Mouse (Mus musculus) left cerebral cortex, postnatal 14 days (tissue): ENCODE measurements around the gene Cnnm1. TPM values are rescaled to one million over a fixed set of nuclear protein-coding genes. Genes with fewer than 3 reads are reported as not detected.
A peak's percentile ranks its signal among the peaks of the same experiment; 100 is the strongest.
"Not testable (repeated sequence)": the region's sequence is repeated elsewhere in the genome, so short reads cannot be mapped to it uniquely, and the experiment has no call there.

ENCODE experiments used
- DNase-seq, 2 experiments: peaks; one replicate each; pipeline ENCODE4 v3.0.0; 2021 to 2022; ENCODE audit warnings: low spot score in 2 of 2, mixed read lengths in 1 of 2
- intact Hi-C: fragments of 180-260 bp; cut with DNase I; formaldehyde crosslinking; loops from one replicate; pipeline ENCODE4 v1.15.1; 2025
- total RNA-seq, 2 experiments: library from RNA; stranded (reverse); gene quantifications; 2 replicates each; pipeline ENCODE4 v1.2.3; 2021

Cnnm1 gene
- total RNA-seq, 2 experiments from 2014 or later: 73.1 to 76.9 TPM

DNA sequence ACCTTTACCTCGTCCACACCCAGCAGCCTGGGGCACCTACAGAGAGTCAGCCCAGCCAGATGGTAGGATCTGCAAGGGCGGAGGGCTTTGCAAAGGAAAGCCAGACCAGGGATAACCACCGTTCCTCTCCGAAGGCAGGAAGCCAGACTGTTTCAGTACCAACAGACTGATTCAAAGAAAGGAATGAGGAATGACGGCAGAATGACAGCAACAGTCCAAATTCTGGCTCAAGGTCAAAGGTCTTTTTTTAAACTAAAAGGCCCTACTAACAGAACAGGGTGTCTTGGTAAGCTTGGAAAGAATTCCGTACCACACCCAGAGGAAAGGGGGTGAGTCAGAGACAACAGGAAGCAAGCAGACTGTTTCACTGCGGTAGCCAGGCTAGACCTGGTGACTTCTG is 58.6 kb downstream of the Cnnm1 start:
- DNase-seq: no peak
- intact Hi-C loops: no loop called here

DNA sequence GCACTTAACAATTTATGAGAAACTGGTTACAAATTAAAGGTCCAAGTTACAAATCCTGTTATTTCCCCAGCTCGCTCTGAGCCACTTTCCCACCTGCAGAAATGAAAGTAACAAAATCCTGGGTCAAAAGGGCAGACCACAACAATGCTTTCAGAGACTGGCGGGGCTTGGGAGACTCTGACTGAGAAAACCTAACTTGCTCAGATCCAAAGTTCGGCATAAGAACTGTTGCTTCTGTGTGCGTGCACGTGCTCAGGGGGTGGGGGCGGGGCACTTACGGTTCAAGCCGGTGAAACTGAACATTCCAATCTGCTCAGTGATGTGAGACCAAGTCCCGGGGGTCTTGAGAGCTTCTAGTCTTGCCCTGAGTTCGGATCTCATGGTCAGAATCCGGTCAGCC is 62.4 kb downstream of the Cnnm1 start:
- intact Hi-C loops: no loop called here
- no peak for DNase-seq

DNA sequence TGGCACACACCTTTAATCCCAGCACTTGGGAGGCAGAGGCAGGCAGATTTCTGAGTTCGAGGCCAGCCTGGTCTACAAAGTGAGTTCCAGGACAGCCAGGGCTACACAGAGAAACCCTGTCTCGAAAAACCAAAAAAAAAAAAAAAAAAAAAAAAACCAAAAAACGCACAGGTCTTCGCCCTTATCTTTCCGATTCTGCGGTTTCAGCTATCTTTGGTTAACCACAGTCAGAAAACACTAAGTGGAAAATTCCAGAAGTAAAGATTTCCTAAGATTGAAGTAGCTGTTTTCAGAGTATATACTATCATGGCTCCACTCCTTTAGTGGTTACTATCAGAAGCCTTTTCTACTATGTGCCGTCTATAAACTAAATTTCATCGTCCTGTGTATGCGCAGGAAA is 63.4 kb downstream of the Cnnm1 start:
- intact Hi-C loops, DNase-seq: not testable (repeated sequence)

DNA sequence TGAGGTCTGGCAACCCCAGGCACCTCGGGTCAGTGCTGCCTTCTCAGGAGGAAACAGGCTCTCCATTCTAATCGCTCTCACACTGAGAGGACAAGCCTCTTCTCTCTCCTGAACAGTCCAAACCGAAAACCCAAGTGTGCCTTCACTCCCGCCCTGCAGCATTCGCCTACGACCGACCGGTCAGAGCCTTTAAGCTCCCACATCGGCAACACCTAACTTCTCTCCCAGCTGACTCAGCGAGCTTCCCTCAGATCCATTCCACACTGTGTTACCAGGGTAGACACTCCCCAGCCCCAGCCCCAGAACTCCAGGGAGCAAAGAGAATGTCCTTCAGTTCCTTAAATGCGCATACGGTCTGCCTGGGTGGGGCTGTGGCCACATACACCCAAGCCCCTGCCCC is 65.2 kb downstream of the Cnnm1 start:
- no peak for DNase-seq
- intact Hi-C loops: no loop called here

DNA sequence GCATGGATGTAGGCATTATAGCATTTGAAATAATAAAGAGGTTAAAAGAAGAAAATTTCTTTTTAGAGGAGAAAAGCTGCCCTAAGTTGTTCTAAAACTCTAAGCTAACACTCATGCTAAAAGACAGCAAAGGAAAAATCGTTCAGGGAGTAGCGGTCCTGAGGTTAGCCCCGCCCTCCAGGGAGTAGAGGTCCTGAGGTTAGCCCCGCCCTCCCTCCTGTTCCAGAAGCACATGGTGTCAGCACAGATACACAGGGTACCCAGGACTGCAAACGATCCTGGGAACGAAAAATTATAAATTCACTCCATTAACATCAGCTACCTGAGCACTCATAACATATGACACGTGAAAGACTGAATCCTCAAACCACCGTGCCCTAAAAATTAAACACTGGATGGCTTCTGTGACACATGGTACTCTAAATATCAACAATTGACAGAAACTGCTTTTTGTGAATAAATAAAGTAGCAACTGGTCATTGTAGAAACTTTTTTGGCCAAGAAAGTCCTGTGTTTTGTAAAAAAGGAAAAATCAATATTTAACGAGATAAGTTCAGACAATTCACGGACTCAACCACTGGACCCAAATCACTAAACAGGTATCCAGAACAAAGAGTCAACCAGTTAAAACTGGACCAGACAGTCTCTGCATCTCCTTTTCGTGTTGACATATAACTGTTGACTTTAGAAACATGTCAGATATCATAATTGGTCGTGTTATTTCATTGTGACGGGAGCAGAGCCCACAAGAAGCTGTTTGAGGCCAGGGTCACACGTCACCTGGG is 70.4 kb downstream of the Cnnm1 start:
- no peak for DNase-seq
- intact Hi-C loops: no loop called here

DNA sequence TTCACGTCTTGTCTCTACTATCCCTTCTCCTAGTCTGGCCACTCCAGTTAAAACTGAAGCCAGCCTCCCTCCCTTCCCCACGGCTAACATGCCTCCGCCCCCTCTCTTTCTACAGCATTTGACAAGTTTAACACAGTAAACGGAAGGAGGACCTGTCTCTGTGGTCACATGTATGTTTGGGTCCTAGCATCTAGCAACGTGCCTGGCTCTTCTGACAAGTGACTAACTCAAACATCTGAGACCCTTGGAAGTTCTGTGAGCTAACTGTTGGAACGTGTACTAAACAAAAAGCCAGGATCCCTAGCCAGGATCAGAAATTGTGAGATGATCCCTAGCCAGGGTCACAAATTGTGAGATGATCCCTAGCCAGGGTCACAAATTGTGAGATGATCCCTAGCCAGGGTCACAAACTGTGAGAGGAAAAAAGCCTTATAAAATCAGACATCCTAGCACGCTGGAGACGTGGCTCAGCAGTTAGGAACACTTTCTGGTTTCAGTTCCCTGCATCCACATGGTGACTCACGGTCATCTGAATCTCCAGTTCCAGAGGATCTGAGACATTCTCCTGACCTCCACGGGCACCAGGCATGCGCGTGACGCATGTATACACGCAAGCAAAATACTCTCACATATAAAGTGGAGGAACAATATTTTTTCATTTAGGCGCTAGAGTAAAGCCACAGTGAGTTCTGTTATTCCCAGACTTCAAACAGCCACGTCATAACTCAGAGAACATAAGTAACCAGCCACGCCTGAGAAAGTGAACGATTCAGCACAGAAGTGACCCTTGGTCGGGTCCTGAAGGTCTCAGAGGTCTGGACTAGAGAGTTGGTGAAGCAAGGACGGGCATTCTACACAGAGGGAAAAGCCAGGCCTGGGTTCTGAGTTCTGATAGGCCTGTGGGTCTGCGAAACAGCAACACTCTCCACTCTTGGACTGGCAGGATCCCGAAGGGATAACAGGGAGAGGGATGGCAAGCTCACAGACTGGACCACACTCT is 71.7 kb downstream of the Cnnm1 start:
- intact Hi-C loops: no loop called here
- no peak for DNase-seq

DNA sequence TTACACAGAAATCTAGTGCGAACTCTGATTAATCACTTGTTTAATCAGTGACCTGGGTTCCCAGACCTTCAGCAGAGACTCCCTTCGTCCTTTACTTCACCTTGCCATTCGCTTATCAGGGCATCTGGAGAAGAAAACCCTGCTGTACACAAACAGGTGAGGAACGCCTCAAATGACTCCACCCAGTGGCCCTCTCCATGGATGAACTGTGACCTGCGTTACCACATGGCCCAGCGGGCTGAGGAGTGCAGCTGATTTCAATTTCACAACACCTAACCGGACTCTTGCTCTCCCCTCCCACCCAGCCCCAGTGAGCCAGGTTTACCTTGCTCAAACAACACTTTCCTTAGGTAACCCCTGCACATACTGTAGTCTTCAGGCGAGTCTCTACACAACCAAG is 73.6 kb downstream of the Cnnm1 start:
- no peak for DNase-seq
- intact Hi-C loops: no loop called here

DNA sequence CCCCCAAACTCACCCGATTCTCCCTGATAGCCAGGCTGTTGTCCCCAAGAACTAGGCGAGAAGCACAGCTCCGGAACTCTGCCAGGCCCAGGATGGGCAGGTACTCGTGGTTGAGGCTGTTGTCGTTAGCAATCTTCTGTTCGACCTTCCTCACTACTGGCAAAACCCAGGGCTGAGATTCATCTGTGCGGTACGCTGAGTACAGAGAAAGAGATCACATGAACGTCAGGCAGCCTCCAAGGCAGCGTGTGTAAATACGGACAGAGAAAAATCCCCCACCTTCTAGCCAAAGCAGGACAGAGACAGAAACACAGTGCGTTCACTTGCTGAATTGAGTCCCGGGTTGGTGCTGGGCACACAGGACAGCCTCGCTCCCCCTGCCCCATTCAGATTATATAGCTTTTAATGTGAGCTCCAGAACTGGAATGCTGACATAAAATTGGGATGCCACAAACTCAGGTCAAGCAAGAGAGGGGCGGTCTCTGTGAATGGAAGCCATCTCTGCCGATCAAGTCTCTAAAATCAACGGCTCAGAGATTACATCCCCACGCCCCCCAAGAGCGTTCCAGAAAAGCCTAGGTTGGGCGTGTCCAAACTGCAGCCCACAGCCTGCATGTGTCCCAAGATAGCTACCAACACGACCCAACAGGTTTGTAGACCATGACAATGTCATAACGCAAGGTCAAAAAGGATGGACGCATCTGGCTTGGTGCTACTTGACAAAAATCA is 75.6 kb downstream of the Cnnm1 start:
- DNase-seq: no peak
- intact Hi-C loops: no loop called here

DNA sequence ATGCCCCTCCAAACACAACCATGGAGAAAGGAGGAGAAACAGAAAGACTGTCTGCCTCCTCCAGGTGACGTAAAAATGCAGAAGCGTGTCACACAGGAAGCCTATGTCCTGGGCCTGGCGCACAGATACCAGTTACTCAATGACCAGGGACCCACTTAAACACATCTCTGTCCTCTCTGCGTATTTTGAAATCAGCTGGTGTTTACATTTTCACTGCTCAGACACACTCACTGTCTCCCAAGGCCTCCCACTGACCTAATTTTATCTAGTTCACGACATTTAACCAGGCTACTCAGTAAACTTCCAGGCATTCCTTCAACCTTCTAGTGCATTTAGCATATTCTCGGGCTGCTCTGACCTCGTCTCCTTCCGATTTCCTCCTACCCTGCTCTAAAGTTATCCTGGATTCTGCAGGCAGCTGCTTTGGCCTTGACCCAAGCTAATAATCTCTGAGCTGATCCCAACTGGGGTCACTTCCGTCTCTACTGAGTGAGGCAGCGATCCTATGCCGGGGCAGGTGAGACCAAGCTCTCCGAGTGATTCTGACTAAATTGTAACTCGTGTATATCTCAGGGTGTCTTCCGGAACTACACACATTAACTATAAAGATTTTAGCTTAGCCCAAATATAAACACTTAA is 76.3 kb downstream of the Cnnm1 start:
- intact Hi-C loops: no loop called here
- no peak for DNase-seq

DNA sequence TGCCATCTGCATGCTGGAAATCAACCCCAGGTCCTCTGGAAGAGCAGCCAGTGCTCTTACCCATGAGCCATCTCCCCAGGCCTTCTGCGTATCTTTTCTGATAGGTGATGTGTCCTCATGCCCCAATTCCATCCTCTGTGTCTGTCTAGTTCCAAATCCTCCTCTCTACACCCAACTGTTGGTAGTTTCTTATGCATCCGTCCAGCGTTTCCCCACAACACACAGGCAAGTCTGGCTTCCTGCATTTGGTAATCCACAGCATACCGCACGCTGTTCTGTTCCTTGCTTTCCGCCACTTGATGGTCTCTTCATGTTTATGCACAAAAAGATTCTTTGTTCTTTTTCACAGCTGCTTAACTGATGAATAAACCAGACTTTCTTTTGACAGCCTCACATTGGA is 77.1 kb downstream of the Cnnm1 start:
- intact Hi-C loops: no loop called here
- DNase-seq: no peak

DNA sequence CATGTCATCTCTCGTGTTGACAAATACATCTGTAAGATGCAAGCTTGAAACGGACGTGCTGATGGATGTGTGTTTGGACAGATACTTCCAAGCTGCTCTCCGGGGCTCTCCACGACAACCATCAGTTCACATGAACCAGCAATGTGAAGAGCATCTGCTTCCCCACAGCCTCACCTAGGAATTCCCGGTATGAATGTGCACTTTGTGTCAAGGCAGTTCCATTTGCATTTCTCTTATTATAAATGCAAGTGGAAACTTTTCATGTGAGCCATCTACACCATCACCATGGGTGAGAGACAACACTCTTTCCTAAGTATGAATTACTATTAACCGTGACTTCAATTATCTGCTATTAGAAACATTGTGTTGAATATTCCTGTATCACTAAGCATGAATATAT is 77.6 kb downstream of the Cnnm1 start:
- no peak for DNase-seq
- intact Hi-C loops: no loop called here

DNA sequence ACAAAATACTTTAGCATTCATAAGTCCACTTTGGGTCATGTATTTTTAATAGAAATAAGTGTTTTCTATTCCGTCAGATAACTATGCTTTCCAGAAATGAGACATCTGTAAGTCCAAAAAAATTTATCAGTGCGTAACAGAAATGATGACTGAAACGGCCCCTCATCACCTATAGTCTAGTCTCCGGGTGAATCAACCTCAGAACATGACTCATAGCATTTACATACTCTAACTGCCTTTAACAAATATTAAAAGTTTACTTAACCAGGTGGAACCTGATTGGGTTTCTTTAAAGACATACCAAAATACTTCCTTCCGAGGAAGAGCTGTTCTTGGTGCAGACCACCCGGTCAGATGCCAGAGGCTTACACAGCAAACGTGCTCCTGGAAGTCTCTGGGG is 78.0 kb downstream of the Cnnm1 start:
- intact Hi-C loops: no loop called here
- no peak for DNase-seq

DNA sequence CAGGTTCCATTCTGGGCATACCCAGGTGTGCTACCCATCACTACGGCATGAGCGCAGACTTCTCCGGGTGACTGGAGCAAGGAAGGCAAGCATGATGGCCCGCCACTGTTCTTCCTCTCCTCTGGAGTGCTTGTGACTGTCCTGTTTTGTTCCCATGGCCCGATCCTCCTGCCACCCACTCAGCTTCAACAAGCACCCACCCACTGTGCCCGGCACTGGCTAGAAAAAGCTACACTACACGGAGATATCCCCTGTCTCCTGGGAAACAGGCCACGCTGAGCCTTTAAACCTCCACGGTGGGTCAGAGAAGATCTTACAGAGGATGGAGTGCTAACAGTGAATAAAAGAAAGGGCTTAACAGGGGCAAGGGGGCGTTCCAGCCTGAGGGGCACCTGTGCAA is 79.0 kb downstream of the Cnnm1 start:
- intact Hi-C loops: no loop called here
- DNase-seq: peak in 1 of 2 experiments; percentile 41

DNA sequence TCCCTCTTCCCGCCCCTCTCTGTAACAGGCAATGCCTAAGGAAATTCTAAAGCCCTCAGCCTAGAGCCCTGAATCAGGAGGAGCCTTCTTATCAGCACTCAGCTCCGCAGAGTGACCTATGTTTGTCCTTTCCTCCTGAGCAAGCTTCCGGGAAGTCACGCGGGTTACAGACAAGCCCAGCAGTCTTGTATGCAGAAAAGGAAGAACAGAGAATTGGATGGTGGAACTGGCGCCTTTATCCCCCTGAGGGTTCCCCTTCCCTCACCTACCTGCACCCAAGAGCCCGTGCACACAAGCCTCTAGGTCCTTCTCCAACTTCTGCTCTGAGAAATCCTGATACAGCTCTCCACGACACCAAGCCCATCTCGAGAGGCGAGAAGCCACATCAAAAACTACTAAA is 80.2 kb downstream of the Cnnm1 start:
- intact Hi-C loops: no loop called here
- DNase-seq: no peak

DNA sequence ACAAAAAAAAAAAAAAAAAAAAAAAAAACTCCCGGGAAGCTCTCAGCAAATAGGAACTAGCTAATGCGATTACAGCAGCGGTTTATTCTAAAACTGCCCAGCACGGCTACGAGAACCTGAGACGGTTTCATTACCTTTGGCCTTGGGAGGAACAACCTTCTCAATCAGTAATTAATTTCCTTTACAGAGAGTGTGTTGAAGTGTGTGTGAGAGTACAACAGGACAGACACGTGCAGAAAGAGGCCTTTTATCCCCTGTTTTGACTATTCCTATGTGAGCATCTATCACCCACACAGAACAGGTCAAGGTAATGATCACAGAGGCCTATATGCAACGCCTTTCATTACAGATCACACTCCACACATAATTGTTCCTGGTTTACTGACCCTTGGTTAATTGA is 81.1 kb downstream of the Cnnm1 start:
- intact Hi-C loops: no loop called here
- no peak for DNase-seq

DNA sequence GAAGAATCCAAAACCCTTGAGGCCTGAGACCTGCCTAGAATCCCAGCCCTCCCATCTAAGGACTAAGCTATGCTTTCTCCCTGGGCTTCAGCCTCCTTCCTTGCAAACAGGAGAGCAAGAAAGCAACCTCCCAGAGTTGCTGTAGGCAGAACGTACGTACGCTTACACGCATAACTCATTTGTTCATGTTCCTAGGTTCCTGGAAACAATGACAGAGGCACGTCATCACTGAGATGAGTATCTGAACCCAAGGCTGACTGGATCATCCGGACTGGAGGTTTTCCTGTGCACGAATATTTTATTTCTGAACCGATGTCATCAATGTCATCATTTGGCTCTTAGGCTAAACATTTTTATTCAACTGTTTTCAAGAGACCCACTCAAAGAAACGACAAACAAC is 81.8 kb downstream of the Cnnm1 start:
- intact Hi-C loops: no loop called here
- DNase-seq: peak in 1 of 2 experiments; percentile 73

DNA sequence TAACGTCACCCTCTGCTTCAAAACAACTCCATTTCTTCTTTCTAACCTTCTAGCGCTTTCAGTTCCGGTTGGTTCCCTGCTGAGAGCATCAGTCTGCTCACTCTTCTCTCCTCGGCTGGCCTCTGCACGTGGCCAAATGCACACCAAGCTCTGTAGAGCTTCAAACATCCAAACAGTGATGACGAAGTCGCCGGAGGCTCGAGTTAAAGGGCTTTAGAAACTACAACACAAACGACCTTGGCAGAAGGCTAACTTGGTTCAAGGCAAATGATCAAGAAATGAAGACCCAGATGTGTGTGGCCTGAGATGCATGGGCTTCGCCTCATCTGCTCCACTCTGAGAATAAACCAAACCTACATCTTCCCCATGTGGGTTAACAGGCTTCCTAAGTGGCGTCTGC is 83.3 kb downstream of the Cnnm1 start:
- peak; percentile 62 to 87 for DNase-seq
- intact Hi-C loops: no loop called here

DNA sequence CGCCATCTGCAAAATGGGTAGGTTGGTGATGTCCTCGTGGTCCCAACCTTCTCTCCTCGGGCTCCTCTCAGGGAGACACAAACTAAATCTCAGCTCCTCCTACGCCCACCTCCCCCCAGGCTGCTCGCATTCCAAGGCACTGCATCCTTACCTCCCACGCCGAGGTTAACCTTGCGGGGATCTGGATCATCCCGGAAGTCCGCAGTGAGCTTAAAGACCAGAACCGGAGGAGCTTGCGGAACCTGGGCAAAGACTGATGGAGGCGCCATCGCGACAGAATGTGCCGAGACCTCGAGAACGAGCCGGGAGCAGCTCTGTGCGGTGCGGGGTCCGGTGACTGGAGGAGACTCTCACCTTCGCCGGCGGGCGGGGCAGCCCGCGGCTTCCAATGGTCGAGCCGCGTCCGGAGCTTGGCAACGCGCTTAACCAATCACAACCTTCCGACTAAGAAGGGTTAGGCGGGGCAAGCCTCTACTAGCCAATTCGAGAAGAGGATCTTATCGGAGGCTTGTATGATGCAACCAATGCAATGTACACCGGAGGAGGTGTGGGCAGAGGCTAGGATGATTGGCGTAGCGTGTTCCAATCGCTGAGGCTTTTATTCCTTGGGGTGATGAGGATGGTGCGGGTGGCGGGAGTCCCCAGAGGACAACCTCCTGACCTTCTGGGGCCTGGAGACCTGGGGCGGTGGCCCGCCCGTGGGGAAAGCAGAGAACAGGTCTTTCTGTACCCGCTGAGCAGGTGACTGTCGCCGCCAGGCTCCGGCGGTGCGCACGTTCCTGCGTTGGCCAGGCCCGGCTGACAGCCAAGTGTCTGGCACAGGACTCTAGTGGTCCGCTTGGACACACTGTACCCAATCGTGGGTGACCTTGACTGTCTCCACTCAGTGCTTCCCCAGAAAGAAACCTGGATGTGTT is 84.2 kb downstream of the Cnnm1 start, which contains the start of gene Got1:
Gene Got1 (minus strand): TSS at position 419 of the 917 bp plus-strand sequence.
- intact Hi-C loops: no loop called here
- DNase-seq: peak; percentile 96 to 99
